Mouse (Mus musculus): ENCODE results near the gene Mical3. TPM values are rescaled to one million over a fixed set of nuclear protein-coding genes. Genes with fewer than 3 reads are reported as not detected.

The Mical3 gene
- 8.2 and 9.8 TPM in 2 replicates for polyA plus RNA-seq (2016; fragmentation: Nextera tagmentation; extraction: Ambion mirVana)

DNA sequence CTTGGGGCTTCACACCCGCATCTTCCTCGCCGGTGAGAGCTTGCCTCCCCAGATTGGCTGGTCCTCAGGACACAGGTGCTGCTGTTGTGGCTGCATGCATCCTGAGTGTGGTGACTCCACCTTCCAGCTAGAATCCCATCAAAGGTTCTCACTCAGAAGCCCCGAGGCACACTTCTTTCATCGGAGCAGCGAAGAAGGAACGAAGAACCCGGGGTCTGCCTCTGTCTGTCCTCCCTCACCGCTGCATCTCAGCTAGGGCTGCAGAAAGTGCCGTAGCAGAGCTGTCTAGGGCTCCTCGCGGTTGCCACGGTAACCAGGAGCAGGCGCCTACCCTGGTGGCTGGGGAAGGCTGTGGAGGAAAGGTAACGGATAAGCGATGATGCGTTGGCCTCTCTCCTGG lies at the start of gene Mical3:
TSS of gene Mical3 (minus strand) at position 227 of the 400 bp plus-strand sequence.
- peaks cover 55% of the 10 kb centered on the region for H3K27me3 ChIP-seq (ENCODE audit: low read depth, poor library complexity, severe bottlenecking)

GRCm38 (mm10) chr6:121179846-121180245 lies 49.0 kb upstream of the Mical3 start:
- H3K4me3 ChIP-seq: no peak overlapping the region
- no peak for DNase-seq (ENCODE audit: low spot score)
- no peaks in the 10 kb centered on the region for H3K27me3 ChIP-seq (ENCODE audit: low read depth, poor library complexity, severe bottlenecking)
- H3K36me3 ChIP-seq: no peaks in the 10 kb centered on the region
- no peaks in the 10 kb centered on the region for H3K9me3 ChIP-seq (replicated peaks)
- H3K27ac ChIP-seq: no peak overlapping the region
- WGBS: 78% methylated on average over 7 of the region's 7 CpGs
- H3K4me1 ChIP-seq: peaks cover 43% of the 10 kb centered on the region

More for the DNA sequence above, at the start of gene Mical3:
- Histone ChIP-seq H3K4me1 (peaks cover 21% of the 10 kb centered on the region), H3K27ac (peak within 1 kb of the TSS; percentile 80), H3K36me3 (no peaks in the 10 kb centered on the region), H3K9me3 (replicated peaks) (no peaks in the 10 kb centered on the region), H3K4me3 (peak within 1 kb of the TSS; percentile 53)
- DNase-seq (ENCODE audit: low spot score): peak; percentile 77
- WGBS: 1% methylated on average over 17 of the region's 17 CpGs

GRCm38 (mm10) chr6:121178700-121179358 lies 48.0 kb upstream of the Mical3 start:
- 62% methylated on average over 7 of the region's 7 CpGs for WGBS
- 0 out of 2 replicates have a peak overlapping the region, but pooled peaks have one; percentile 51 for H3K27ac ChIP-seq

DNA sequence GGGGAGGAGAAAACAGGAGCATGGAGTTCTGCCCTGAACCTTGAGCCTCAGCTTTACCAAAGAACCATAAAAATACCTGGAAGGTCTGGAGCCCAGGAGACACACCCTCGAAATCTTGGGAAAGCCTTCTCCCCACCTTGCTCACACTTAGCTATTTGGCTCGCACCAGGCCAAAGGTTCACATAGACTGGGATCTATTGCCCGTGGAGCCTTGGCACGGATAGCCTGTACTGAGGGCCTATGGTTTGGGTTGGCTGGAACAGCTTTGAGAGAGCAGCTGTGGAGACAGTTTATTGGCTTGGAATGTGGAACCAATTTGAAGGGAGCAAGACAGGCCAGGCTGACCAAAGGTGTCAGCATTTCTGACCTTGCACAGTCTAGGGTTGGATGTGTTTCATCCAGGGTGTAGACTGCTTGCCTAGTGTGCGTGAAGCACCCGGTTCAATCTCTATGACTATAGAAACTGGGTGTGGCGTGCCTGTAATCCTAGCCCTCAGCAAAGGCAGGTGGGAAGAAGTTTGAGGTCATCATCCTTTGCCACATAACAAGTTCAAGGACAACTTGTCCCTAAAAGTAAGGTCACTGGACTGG lies 46.4 kb upstream of the Mical3 start:
- Histone ChIP-seq H3K36me3 (no peaks in the 10 kb centered on the region), H3K4me3 (no peak overlapping the region), H3K9me3 (replicated peaks) (no peaks in the 10 kb centered on the region), H3K4me1 (peaks cover 30% of the 10 kb centered on the region), H3K27me3 (ENCODE audit: low read depth, poor library complexity, severe bottlenecking) (no peaks in the 10 kb centered on the region), H3K27ac (0 out of 2 replicates have a peak overlapping the region, but pooled peaks have one; percentile 10)
- WGBS: 85% methylated on average over 7 of the region's 7 CpGs
- no peak for DNase-seq (ENCODE audit: low spot score)

More at GRCm38 (mm10) chr6:121178700-121179358, 48.0 kb upstream of the Mical3 start:
- peak; percentile 58 for DNase-seq (ENCODE audit: low spot score)
- peaks cover 33% of the 10 kb centered on the region for H3K4me1 ChIP-seq
- H3K36me3 ChIP-seq: no peaks in the 10 kb centered on the region
- H3K27me3 ChIP-seq (ENCODE audit: low read depth, poor library complexity, severe bottlenecking): no peaks in the 10 kb centered on the region
- H3K9me3 ChIP-seq (replicated peaks): no peaks in the 10 kb centered on the region
- no peak overlapping the region for H3K4me3 ChIP-seq

DNA sequence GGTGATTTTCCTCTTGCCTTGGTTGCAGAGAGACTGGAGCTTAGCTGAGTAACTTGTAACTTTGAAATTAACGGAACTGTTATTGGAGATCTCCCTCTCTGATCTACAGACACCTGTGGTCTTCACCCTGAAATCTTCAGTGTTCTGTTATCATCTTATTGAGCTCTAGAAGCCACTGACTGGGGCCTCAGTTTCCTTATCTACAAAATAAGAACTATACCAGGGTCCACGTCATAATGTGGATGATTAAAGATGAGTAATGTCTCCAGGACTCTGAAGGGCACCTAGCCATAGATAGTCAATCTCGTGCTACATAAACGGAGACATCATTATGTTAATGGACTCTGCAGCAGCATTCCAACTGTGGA lies 45.9 kb upstream of the Mical3 start:
- Histone ChIP-seq H3K27ac (no peak overlapping the region), H3K4me3 (no peak overlapping the region), H3K36me3 (no peaks in the 10 kb centered on the region), H3K27me3 (ENCODE audit: low read depth, poor library complexity, severe bottlenecking) (no peaks in the 10 kb centered on the region), H3K4me1 (peaks cover 30% of the 10 kb centered on the region), H3K9me3 (replicated peaks) (no peaks in the 10 kb centered on the region)
- 77% methylated on average over 4 of the region's 4 CpGs for WGBS
- DNase-seq (ENCODE audit: low spot score): no peak

DNA sequence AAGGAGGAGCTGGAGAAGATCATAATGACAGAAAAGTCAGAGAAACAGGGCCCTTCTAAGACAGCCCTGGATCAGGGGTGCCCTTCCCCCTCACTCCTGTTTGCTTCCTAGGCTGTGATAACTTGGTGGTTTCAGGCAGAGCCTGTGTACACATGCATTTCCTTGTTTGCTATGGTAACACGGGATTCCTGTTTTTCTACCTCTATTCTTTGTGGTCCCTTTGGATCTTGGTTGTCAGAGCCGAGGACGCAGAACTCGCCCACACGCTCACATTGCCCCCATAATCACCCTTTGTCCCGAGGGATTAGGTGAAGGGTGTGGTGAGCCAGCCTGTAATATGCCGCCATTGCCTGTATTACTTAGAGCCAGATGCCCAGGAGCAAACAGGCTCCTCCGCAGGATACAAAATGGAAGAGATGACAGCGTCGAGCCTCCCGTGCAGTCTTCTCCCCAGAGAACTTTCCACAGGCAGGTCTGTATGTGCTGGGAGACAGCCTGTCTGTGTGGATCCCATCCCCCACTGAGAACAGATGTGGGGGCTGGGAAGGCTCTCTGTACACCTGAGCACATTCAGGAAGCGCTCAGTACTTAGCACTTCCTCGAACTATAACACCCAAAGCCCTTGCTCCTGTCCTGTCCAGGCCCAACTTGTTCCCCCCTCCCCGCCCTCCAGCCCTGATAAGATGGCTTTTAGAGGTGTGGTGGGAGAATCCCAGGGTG lies 45.4 kb upstream of the Mical3 start:
- Histone ChIP-seq H3K4me3 (no peak overlapping the region), H3K36me3 (no peaks in the 10 kb centered on the region), H3K9me3 (replicated peaks) (no peaks in the 10 kb centered on the region), H3K27ac (peak overlapping the region; percentile 14; the same call in 1 of the 2 replicates), H3K27me3 (ENCODE audit: low read depth, poor library complexity, severe bottlenecking) (no peaks in the 10 kb centered on the region), H3K4me1 (peaks cover 30% of the 10 kb centered on the region)
- DNase-seq (ENCODE audit: low spot score): no peak
- WGBS: 57% methylated on average over 14 of the region's 14 CpGs

GRCm38 (mm10) chr6:121174761-121175160 lies 44.0 kb upstream of the Mical3 start:
- no peaks in the 10 kb centered on the region for H3K27me3 ChIP-seq (ENCODE audit: low read depth, poor library complexity, severe bottlenecking)
- H3K36me3 ChIP-seq: no peaks in the 10 kb centered on the region
- 91% methylated on average over 6 of the region's 6 CpGs for WGBS

DNA sequence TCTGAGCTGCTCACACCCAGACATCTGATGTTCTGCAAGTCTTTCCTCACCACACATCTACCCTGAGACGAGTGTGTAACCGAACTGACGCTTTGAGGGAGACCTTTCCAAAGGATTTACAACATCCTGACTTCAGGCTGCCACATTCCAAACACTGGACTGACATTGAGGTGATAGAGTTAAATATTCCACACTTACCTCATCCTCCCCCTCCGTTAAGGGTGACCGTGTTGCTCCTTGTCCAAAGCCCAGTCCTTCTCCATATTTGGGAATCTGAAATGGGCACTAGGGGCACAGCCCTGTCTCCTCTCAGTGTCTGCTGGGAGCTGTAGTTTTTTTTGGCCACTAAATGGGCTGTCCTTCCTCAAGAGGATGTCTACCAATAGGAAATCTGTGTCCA lies 42.7 kb upstream of the Mical3 start:
- no peak overlapping the region for H3K4me3 ChIP-seq
- no peaks in the 10 kb centered on the region for H3K9me3 ChIP-seq (replicated peaks)
- H3K4me1 ChIP-seq: peaks cover 30% of the 10 kb centered on the region
- no peaks in the 10 kb centered on the region for H3K27me3 ChIP-seq (ENCODE audit: low read depth, poor library complexity, severe bottlenecking)
- 59% methylated on average over 5 of the region's 5 CpGs for WGBS
- DNase-seq (ENCODE audit: low spot score): no peak
- H3K36me3 ChIP-seq: no peaks in the 10 kb centered on the region
- H3K27ac ChIP-seq: no peak overlapping the region

More at GRCm38 (mm10) chr6:121174761-121175160, 44.0 kb upstream of the Mical3 start:
- no peak for DNase-seq (ENCODE audit: low spot score)
- no peak overlapping the region for H3K27ac ChIP-seq
- no peaks in the 10 kb centered on the region for H3K9me3 ChIP-seq (replicated peaks)
- no peak overlapping the region for H3K4me3 ChIP-seq
- peaks cover 30% of the 10 kb centered on the region for H3K4me1 ChIP-seq

DNA sequence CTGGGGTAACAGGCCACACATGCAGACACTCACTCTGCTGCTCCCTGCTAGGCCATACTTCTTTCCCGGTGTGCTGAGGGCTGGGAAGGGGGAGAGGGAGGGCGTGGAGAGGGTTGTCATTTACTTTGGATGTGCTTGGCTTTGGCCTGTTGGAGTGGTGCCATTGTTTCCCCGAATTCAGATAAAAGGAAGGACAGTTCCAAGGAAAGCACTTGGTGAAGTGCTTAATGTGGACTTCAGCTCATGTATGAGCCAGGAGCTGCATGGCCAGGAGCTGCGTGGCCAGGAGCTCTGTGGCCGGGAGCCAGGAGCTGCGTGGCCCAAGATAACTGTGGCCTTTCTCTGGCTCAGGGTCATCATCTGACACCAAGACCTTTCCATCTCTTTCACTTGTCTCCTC lies 40.3 kb upstream of the Mical3 start:
- no peak for DNase-seq (ENCODE audit: low spot score)
- H3K27ac ChIP-seq: no peak overlapping the region
- H3K4me1 ChIP-seq: peaks cover 23% of the 10 kb centered on the region
- H3K4me3 ChIP-seq: no peak overlapping the region
- no peaks in the 10 kb centered on the region for H3K27me3 ChIP-seq (ENCODE audit: low read depth, poor library complexity, severe bottlenecking)
- H3K36me3 ChIP-seq: no peaks in the 10 kb centered on the region
- 86% methylated on average over 6 of the region's 6 CpGs for WGBS
- no peaks in the 10 kb centered on the region for H3K9me3 ChIP-seq (replicated peaks)

GRCm38 (mm10) chr6:121167381-121167975 lies 36.7 kb upstream of the Mical3 start:
- Histone ChIP-seq H3K4me1 (peaks cover 17% of the 10 kb centered on the region), H3K27ac (peak overlapping the region; percentile 5; the same call in 1 of the 2 replicates), H3K36me3 (no peaks in the 10 kb centered on the region), H3K9me3 (replicated peaks) (no peaks in the 10 kb centered on the region), H3K4me3 (no peak overlapping the region), H3K27me3 (ENCODE audit: low read depth, poor library complexity, severe bottlenecking) (no peaks in the 10 kb centered on the region)
- DNase-seq (ENCODE audit: low spot score): no peak
- WGBS: 68% methylated on average over 7 of the region's 7 CpGs

DNA sequence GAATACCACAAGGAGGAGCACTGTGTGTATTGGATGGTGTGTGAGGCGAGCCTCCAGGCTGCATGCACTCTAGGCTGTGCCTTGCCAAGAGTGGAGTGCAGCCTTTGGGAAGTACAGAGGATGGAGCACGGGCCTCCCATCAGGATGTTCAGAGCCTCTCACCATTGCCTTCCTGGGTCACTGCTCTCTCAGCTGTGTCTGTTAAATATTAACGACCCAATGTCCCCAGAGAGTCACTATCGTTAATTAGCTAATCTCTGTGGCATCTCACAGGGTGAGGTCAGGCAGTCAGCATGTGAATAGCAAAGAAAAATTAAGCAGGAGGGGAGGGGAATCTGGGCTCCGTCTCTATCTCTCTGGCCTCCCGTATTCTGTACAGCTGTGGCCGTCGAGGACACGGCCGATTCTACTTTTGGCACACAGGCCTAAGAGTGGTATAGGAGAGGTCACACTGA lies 35.3 kb upstream of the Mical3 start:
- no peak overlapping the region for H3K4me3 ChIP-seq
- H3K9me3 ChIP-seq (replicated peaks): no peaks in the 10 kb centered on the region
- 62% methylated on average over 10 of the region's 10 CpGs for WGBS
- H3K27ac ChIP-seq: 0 out of 2 replicates have a peak overlapping the region, but pooled peaks have one; percentile 6
- H3K27me3 ChIP-seq (ENCODE audit: low read depth, poor library complexity, severe bottlenecking): no peaks in the 10 kb centered on the region
- H3K36me3 ChIP-seq: no peaks in the 10 kb centered on the region
- no peak for DNase-seq (ENCODE audit: low spot score)
- peaks cover 17% of the 10 kb centered on the region for H3K4me1 ChIP-seq

DNA sequence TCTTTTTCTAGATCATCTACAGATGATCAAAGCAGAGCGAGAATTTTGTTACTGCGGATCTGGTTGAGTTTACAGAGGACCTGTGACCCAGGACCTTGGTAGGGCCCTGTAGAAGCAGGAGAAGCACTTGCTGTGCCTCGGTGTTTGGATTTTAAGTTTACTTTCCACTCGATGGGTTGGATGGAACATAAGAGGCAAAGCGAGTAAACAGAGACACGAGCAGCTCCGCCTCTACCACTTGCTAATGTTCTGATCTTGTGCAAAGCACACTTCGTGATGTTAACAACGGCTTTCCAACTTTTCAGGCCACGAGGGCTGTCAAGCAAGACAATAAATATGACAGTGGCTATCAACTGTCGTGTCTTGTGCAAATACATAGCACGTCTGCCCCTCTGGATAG lies 31.8 kb upstream of the Mical3 start:
- Histone ChIP-seq H3K27me3 (ENCODE audit: low read depth, poor library complexity, severe bottlenecking) (0 out of 2 replicates have a peak, but pooled peaks cover 3% of the 10 kb centered on the region), H3K36me3 (no peaks in the 10 kb centered on the region), H3K4me3 (no peak overlapping the region), H3K9me3 (replicated peaks) (no peaks in the 10 kb centered on the region), H3K27ac (no peak overlapping the region), H3K4me1 (peaks cover 12% of the 10 kb centered on the region)
- no peak for DNase-seq (ENCODE audit: low spot score)
- 85% methylated on average over 12 of the region's 12 CpGs for WGBS

Data from limb, embryonic 10.5 days (tissue).